Mouse (Mus musculus) liver, adult 2 months (tissue): Measurements from ENCODE around the gene Gm13697.
"Not testable (repeated sequence)": the region's sequence is repeated elsewhere in the genome, so short reads cannot be mapped to it uniquely, and the experiment has no call there.

Experiments
- CTCF ChIP-seq: fragments of 200-500 bp; IDR thresholded peaks from 2 replicates; pipeline ENCODE4 v1.5.1; 2011; ENCODE audit warnings: low read depth, low read length, control low read depth
- POLR2A ChIP-seq: fragments of 200-500 bp; IDR thresholded peaks from 2 replicates; pipeline ENCODE4 v1.6.1; 2011; ENCODE audit warnings: low read length, control low read depth; ENCODE audit not compliant: insufficient read depth; ENCODE audit errors: extremely low read depth

GRCm38 (mm10) chr2:83984443-83984842 is at the start of gene Gm13697:
- TF ChIP-seq CTCF, POLR2A: not testable (repeated sequence)
